Mouse (Mus musculus) layer of hippocampus, postnatal 36 days (tissue): Measurements from ENCODE around the gene Trpv1. TPM values are rescaled to one million over a fixed set of nuclear protein-coding genes. Genes with fewer than 3 reads are reported as not detected.
A peak's percentile ranks its signal among the peaks of the same experiment; 100 is the strongest.

Experiments
- DNase-seq, 2 experiments: peaks; one replicate each; pipeline ENCODE4 v3.0.0; 2022
- total RNA-seq, 2 experiments: library from RNA; stranded (reverse); gene quantifications; 2 replicates each; pipeline ENCODE4 v1.2.3; 2021

The Trpv1 gene
- total RNA-seq: under 1 TPM in 1 of 2 experiments, not detected in 1; 0.17 TPM

DNA sequence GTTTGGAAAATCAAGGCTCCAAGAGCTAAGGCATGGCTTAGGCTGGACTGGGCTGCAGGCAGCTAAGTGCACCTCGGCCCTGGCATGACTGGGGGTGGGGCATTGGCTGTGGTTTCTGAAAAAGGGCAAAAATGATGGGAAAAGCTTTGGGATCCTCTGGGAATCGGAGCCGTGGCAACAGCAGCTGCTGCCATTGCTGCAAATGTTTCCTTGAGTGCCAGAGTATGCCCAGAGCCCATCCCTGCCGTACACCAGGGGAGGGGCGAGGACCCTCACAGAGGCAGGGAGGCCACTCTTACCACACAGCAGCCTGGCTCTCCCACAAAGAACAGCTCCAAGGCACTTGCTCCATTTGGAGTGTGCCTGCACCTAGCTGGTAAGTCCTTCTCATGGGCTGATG is at the start of gene Trpv1:
TSS of gene Trpv1 (plus strand) at position 301 of the 400 bp plus-strand sequence.
- DNase-seq: no peak

DNA sequence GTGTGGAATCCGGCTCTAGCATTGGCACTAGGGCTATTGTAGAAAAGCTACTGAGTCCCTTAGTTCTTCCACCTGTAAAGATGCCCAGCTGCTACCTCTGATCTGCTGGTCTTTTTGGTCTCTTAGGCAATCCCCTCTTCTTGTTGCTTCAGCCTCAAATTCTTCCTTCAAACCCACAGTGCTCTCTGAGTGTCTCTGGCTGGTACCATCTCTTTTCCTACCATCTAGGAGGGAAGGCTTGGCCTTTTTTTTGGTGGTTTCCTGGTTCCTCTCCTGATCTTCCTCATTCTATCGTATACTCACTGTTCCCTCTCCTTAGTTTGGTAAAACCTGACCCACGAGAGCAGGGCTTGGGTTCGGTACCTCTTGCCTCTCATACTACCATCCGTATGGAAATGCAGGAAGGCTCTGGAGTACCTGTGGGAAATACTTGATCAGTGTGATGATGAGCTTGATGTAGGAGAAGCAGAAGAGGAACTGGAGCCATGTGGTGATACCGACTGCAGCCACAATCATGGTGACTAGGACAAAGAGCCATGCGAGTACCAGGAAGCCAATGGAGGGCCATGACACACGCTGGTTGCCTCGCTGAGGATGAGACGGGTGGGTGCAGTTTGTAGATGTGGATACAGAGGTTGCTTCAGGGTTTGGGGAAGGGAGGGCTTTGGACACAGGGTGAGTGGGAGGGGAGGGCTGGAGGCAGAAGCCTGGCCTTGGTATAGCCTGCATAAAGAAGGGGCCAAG is 48.0 kb upstream of the Trpv1 start:
- no peak for DNase-seq

GRCm38 (mm10) chr11:73187231-73187630 is 46.9 kb upstream of the Trpv1 start:
- no peak for DNase-seq

- no peak for DNase-seq
Measured at GRCm38 (mm10) chr11:73193047-73193446, 41.0 kb upstream of the Trpv1 start.

DNA sequence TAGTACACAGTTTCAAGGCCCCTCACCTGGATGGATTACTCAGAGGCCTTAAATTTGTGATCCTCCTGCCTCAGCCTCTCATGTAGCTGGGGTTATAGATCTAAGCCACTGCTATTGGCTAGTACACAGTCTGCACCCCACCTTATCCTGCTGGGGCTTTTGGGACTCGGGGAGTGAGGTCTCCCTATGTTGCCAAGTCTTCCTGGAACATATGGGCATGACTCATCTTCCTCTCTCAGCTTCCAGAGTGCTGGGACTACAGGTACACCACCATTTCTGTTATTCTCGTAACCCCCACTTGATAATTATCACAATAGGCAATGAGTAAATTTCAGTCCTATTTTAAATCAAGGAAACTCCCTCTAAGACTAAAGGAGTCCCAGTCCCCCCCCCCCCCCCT is 39.6 kb upstream of the Trpv1 start:
- DNase-seq: no peak

GRCm38 (mm10) chr11:73198190-73198589 is 35.9 kb upstream of the Trpv1 start:
- no peak for DNase-seq

DNA sequence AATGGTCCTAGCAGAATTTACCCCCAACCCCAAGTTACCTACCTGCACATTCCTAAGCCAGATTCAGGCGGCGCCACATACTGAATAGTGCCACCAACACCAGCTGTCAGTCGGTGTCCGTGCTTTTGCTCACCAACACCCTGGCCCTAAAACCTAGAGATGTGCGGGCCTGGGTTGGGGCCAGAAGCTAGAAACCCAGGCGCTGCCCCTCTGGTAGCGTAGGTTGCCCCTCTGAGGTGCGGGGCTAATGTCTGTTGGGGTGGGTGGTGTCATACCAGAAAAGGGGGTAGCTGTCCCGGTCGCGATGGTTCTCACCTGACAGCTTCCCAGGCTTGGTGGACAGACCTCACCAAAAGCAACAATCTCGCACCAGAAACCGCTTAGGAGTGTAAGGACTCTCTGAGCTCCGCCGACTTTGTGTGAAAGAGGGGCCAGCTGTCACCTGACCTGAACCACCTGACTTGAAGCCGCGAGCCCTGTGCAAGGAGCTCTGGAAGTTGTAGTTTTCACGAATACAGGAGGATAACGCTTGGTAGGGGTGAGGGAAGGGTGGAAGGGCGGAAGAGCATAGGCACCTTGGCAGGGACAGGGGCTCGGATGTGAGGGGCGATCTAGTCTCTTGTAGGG is 35.4 kb upstream of the Trpv1 start, which contains the start of gene Ctns:
TSS of gene Ctns (minus strand) at position 440 of the 627 bp plus-strand sequence.
- DNase-seq: no peak

DNA sequence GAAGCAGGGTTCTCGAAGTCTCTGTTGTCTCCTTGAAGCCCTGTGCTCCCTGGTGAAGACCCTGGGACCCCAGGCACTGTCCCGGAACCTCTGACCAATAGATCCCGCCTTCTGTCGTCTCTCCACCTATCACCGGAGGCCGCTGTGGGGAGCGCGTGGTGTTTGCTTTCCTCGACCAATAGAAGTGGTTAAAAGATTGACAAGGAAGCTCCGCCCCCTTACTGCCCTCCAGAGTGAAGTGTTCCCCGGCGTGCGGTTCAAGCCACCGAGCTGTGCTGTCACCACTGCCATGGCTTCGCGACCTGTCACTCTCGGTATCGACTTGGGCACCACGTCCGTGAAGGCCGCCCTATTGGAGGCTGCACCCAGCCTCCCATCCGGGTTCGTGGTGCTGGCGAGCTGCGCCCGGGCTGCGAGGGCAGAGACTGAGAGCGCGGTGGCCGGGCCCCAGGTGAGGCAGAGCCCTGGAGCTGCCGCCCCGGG is 34.8 kb upstream of the Trpv1 start, which contains the start of gene Shpk:
TSS of gene Shpk (plus strand) at position 231 of the 483 bp plus-strand sequence.
- DNase-seq: peak; percentile 95 to 96

GRCm38 (mm10) chr11:73199879-73200278 is 34.2 kb upstream of the Trpv1 start:
- DNase-seq: no peak

DNA sequence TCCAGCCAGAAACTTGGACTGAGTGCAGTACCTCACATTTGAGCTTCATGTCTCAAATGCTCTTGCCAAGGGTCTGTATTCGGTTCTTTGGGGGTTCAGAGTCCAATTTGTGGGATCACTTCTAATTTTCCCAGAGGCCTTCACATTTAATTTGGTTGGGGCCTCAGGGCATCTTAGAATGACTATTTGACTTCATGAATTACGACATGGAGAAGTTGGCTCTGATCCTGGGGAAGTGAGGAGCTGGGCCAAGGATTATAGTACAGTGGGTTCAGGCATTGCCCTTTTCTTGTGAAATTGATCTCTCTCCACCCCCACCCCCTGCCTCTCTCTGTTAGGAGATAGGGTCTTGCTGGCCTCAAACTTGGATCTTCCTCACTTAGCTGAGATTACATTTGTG is 33.1 kb upstream of the Trpv1 start:
- DNase-seq: no peak

GRCm38 (mm10) chr11:73201597-73201996 is 32.5 kb upstream of the Trpv1 start:
- no peak for DNase-seq

DNA sequence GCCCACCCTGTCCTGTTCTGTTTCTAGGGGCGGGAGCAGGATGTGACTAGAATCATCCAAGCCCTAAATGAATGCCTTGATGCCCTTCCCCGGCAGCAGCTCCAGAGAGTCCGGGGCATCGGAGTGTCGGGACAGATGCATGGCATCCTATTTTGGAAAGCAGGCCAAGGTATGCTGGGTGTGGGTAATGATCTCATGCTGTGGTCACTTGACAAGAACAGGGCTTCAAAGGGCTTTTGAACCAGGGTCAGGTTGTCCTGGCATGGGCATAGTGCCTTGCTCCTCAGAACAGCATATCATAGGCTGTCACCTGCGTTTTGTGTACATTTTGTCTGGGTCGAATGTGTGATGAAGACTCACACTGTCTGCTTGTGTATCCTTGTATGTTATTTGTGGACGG is 30.2 kb upstream of the Trpv1 start:
- DNase-seq: no peak

- no peak for DNase-seq
Measured at GRCm38 (mm10) chr11:73205194-73205593, 28.9 kb upstream of the Trpv1 start.

- no peak for DNase-seq
Measured at GRCm38 (mm10) chr11:73207621-73208020, 26.5 kb upstream of the Trpv1 start.

DNA sequence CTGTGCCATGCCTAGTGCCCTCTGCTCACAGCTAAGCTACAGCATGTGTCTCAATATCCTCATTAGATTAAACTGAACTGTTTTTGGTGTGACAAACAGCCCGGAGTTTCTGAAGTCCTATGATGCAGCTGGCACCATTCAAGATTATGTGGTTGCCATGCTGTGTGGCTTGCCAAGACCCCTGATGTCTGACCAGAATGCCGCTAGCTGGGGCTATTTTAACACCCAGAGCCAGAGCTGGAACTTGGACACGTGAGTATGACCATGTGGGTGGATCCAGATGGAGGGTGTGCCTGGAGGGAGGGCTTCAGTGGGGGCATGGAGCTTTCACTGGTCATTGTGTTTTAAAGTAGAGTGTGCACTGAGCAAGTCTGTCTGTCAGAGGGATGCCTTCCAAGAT is 20.1 kb upstream of the Trpv1 start:
- no peak for DNase-seq

DNA sequence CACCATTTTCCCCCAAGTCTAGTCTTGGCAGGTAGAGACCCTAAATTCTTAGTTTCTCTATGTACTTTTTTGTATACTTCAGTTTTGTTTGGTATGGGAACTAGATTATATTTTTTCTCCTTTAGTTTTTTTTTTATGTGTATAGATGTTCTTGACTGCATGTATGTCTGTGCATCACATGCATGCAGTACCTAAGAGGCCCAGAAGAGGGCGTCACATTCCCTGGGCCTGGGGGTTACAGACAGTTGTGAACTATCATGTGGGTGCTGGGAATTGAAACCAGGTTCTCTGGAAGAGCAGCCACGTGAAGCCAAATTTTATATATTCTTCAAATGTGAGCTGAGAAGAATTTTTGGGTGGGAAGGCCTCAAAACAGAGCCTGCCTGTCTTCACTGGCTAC is 14.4 kb upstream of the Trpv1 start:
- no peak for DNase-seq

DNA sequence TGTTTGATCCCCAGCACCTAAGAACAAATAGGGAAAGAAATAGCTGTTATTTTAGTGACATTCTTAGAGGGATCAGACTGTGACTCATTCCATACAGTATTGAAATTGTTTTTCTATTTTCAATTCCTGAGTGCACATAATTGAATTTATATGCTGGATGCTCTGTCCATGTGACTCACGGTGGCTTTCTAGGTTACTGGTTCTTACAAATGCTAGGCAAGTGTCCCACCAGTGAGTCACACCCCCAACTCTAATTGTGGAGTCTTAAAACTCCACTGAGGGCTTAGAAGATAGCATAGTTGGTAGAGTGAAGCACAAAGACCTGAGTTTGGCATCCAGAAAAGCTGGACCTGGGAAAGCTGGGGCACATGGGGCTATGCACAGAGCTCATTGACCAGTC is 13.4 kb upstream of the Trpv1 start:
- no peak for DNase-seq

- DNase-seq: no peak
Measured at GRCm38 (mm10) chr11:73222846-73223245, 11.2 kb upstream of the Trpv1 start.

- DNase-seq: no peak
Measured at GRCm38 (mm10) chr11:73223966-73224365, 10.1 kb upstream of the Trpv1 start.

GRCm38 (mm10) chr11:73225856-73226255 is 8.2 kb upstream of the Trpv1 start:
- DNase-seq: no peak

GRCm38 (mm10) chr11:73228881-73229280 is 5.2 kb upstream of the Trpv1 start:
- no peak for DNase-seq

DNA sequence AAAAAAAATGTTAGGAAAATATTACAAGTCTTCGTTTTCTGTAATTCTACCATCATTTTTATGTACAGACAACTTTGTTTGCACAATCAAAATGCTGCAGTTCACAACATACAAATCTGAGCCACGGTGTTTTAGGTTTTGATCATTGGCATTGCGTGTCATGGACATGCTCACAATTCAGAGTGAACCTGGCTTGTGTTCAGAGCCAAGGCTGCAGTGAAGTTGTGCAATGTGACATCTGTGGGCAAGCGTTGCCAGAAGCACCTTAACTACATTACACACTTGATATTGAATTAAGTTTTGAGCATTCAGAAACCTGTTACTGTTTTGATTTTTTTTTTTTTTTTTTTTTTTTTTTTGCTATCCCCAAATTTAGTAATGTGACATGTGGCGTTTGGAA is 4.0 kb upstream of the Trpv1 start:
- no peak for DNase-seq

- DNase-seq: no peak
Measured at GRCm38 (mm10) chr11:73232513-73232912, 1.6 kb upstream of the Trpv1 start.
